Mouse (Mus musculus): ENCODE measurements at regions not wholly inside any gene's neighbourhood (a gene's known extent, or its start where the extent isn't known, plus 50 kb on each side); places are given as distances from the start of the nearest gene placed in this dataset.

DNA sequence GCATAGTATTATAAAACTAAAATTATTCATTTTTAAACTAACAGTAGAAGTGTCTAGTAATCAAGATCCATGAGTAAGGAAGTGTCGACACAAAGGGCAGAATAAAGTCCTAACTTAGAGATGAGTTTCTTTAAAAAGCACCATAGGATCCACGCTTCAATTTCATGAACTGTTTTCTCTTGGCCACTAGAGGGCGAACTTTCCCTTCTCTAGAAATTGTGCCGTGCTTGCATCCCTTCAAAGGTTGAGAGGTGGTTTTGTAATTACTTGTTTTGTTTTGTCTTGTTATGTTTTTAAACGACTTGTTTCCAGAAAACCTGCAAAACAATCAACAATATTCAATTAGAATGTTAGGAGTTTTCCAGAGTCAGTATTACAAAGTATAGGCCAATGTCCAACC lies 253.8 kb downstream of the Pax3 start:
- no peak for DNase-seq (ENCODE audit: low spot score in 2 of 2)

DNA sequence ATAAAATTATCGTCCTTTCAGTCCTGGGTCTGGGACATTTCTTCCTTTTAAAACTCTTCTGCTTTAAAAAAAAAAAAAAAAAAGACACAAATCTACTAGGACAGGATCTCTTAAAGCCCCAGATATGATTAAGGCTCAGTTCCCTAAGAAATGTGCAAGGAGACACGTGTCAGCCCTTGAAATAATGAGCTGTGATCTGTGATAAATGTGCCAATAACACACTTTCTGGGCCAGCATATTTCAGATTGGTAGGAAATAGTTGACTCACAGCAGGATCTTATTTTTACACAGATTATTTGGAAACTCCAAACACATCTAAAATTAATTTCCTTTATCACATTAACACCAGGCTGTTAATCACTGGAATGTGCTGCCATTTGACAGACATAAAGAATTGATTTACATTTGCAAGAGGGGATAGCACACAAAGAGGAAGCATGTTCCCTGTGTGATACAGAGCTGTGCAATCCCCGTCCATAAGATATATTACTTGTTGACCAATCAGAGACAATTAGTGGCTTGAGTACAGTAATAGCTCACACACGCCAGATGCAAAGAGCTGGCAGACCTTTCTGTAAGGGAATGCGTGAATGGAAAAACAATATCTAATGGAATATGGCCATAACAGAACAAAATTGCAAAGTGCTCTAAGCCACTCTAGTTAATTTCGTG lies 263.7 kb downstream of the Pax3 start:
- no peak for DNase-seq (ENCODE audit: low spot score in 2 of 2)

DNA sequence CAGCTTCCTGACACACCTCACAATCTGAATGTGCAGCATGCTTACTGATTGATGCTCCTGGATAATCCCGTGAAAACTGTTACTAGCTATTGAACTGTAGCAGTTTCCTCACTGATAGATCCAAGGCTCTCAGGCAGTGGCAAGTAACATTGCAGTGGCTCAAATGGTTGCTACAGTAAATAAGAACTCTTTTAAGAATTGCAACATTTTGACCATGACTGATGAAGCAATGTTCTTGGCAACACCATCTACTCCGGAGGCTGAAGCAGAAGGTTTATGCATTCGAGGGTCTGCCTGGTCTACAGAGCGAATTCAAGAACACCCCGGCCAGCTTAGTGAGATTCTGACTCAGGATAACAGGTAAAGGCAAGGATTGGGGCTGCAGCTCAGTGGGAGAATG lies 264.7 kb downstream of the Pax3 start:
- no peak for DNase-seq (ENCODE audit: low spot score in 2 of 2)

DNA sequence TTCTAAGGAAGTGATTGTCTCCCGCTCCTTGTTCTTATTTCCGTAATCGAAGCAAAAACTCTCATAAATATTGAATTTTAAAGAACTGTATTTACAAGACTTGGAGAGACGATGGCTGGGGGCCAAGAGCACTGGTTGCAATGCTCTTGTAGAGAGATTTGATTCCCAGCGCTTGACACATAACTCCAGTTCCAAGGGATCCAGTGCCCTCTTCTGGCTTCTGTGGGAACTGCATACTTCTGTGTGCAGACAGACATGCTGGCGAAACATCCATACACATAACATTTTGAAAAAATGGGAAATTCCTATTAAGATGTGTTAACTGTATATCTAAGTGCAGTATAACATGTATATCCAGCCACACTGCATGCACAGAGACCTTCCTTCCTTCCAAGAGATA lies 266.3 kb downstream of the Pax3 start:
- no peak for DNase-seq (ENCODE audit: low spot score in 2 of 2)

DNA sequence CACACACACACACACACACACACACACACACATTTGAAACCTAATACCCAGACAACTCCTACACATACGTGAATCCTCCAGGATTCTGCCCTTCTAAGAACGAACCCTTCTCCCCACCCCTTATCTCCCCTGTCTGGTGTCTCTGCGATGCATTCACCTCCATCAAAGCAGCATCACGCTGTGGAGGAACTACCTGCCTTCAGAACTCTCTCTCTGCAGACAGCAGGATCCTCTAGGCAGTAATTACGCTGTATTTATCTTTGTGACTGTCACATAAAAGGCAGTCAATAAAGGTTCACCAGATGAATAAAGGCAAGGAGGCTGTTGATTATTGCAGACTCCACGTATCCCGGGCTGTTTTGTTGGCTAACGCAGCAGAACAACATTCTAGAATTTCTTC lies 267.4 kb downstream of the Pax3 start:
- no peak for DNase-seq (ENCODE audit: low spot score in 2 of 2)

DNA sequence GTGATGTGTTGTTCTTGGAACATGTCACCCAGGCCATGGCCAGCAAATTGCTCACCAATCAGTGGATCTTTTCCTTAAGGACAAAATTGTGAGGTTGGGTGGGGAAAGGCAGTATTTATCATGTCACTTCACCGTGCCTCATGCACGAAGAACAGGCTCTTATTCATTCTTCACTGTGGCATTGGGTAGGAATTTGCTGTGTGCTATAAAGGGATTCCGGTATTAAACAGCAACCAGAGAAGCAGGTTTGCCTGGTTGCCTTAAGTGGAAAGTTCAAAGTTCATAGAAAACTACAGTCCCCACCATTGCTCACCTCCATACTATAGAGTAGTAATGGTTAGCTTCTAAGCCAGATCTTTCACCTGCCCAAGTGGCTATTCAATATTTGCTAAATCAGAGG lies 270.8 kb downstream of the Pax3 start:
- no peak for DNase-seq (ENCODE audit: low spot score in 2 of 2)

DNA sequence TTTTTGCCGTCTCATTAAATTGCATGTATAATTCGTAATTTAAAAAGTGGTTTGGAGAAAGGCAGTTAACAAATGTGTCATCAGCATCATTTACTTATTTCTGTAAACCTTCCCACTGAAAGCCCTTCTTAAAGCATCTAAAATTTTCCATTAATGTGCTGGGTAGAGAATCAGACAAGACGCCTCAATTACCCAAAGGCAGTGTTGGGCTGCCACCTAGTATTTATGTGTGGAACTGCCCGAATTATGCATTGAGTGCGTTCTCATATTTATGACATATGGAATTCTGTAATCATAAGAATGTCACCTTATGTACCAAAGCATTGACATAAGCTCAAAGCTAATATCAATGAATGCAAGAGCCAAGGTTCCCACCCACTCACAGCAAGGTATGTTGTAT lies 300.7 kb downstream of the Pax3 start:
- DNase-seq (ENCODE audit: low spot score in 2 of 2) = no peak

DNA sequence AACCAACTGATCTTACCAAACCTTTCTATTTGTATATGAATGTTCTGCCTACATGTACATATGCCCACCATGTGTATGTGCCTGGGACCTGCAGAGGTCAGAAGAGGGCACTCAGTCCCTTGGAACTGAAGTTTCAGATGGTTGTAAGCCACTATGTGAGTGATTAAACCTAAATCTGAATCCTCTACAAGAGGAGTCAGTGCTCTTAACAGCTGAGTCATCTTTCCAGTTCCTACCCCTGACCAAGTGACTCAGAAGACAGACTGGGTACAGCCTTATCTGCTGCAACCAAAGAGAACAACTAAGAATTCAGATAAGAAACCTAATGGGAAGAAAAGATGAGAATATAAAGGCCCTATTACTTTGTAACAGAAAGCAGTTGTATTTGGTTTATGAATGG lies 317.9 kb downstream of the Pax3 start:
- no peak for DNase-seq (ENCODE audit: low spot score in 2 of 2)

DNA sequence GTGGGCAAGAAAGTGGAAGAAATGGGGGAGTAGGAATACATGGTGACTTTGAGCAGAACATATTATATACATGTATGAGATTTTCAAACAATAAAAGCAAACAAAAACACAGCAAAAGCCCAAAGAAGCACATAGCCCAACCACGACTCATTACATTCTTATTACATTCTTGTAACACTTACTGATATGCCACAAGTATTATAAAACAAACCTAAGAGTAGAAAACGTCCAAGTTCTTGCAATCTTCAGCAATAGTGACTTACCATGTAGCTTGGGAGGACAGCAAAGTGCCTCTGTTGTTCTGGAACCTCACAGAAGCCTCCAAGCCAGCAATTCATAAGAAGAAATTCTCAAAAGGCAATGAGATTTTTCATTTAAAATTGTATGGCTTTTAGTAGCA lies 326.8 kb downstream of the Pax3 start:
- DNase-seq (ENCODE audit: low spot score in 2 of 2) = no peak

DNA sequence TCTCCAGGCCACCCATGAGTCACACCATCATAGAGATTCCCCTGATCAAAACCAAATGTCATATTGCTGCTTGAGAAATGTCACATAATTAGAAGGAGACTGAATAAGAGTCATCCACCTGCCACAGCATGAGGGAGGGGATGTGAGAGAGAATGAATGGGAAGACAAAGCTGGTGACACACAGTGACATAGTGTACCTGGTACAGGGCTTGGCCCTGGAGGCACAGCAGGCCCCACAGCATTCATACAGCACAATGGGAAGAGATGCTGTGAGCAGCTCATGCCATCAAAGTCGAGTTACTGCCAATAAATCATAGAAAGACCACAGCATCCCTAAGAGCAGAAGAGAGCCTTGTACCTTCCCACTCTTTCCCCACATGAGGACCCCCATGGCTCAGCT lies 327.8 kb downstream of the Pax3 start:
- DNase-seq (ENCODE audit: low spot score in 2 of 2) = no peak

DNA sequence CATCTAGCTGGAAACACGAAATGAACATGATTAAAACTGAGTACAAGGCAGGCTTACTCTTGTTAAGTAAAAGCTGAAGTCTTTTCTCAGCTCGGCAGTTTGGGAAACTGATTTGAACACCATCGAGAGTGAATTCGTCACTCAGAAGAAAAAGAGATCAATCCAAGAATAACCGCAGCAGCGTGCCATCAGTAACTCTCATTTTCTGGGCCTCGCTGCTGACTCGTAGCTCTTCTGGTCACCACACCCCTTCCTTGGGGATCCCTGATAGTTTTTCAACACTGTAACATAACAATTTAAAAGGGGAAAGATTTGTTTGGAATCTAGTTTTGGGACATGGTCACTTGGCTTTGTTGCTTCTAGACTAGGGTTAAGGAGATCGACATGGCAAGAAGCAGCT lies 337.0 kb downstream of the Pax3 start:
- DNase-seq (ENCODE audit: low spot score in 2 of 2) = no peak

DNA sequence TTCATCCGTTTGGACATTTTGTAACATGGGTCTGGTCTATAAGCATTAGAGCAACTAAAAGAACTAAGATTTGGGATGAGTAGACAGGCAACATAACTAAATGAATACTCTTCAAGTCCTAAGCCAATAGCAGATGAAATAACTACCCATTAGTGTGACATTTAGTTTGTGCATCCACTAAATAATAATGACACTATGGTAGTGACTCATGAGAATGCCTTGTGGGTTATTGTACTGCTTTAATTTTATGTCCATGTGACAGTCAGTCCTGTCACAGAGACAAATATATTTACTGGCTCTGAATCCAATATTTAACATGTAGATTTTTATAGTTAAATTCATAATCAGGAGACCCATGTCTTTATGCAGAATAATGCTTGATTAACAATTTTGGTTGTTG lies 339.5 kb upstream of the Epha4 start:
- no peak for DNase-seq (ENCODE audit: low spot score in 2 of 2)

DNA sequence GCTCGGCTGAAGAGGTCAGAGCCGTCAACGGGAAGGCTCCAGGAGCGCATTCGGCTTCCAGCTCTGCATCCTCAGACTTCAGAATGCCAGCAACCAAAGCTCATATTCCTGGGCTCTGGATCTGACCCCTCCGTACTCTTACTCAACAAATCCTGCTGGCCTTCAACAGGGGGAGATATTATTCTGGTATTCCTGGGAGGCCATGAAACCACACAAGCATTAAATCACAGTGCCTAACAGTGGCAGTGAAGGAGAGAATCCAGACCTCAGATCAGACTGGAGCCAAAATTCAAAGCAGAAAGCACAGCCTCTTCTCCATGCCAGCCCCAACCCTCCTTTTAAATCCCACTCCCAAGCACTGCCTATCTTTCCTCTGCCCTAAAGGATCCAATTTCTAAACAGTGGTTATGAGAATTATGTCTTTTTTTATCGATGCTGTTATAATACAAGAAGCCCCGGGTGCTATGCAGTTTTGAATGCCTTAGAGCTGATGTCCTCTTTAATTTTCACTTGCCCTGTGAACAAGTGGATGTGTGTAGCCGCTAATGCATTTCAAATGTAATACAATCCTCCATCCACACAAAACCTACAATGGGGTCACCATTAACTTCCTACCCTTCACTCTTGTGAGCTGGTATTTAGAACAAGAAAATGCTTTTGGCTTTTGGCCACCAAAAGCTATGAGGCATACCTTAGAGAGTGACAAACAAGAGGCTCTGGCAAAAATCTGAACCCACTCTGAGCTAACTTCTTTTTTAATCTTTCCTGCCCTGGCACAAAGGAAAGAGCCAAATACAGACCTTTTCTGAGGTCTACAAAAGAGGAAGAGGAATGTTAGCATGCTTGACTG lies 333.1 kb upstream of the Epha4 start:
- no peak for DNase-seq (ENCODE audit: low spot score in 2 of 2)

DNA sequence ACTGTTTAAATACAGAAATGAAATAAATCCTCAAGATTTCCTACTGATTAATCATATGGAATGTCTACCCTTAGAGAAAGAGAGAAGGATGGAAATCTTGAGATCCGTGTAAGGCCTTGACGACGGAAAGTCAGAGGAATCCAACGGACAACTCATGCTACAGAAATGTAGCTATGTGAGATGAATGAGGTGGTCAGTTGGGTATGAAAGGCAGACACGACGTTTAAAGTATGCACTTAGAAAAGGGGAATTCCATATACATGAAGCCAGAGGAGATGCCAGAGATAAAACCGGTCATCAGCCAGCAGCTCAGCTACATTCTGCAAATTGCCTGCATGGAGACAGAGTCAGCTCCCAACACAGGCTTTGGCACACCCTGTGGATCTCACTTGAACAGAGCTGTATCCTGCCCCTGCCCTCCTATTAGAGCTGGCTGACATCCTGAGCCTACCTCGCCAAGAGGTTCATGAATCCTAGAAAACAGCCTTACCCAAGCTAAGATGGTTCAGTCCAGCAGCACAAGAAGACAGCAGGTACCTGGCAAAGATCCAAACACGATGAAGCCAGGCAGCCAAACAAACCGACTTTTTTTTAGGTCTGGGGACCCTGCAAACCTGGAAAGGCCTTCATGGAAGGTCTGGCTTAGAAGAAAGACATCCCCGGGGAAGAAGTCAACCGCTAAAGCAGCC lies 331.3 kb upstream of the Epha4 start:
- no peak for DNase-seq (ENCODE audit: low spot score in 2 of 2)

DNA sequence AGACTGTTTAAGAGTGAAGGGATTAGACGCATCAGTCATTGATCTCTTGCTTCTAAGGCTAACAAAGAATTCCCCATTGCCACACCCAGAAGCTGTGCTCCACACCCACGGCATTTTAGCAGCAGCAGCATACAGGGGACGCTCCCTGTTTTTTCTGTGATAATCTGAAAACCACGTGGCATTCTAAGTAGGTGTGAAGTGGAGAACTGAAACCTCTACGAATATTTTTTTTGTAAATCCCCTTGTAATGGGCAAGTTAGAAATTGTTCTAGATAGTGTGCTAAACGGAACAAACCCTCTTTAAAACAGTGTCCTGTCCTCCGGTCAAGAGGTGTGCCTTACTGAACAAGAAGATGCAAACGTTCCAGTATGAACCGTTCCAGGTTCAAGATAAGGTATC lies 325.8 kb upstream of the Epha4 start:
- DNase-seq (ENCODE audit: low spot score in 2 of 2) = no peak

DNA sequence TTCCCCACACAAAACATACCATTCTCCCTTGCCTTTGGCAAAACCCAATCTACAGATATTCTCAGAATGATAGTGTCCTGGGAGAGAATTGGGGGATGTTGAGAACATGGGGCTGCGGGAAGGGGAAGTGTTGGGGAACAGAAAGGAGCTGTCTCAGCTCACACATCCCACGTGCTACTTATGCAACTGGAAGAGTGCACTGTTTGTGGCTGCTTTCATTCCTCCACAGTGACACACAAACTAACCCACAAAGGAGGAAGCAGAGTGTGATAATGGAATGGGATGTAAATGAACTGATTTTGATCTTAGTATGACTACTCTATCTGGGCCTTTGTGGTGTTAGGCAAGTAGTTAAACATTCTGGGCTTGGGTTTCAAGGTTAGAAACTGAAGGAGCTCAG lies 317.3 kb upstream of the Epha4 start:
- DNase-seq (ENCODE audit: low spot score in 2 of 2) = no peak

DNA sequence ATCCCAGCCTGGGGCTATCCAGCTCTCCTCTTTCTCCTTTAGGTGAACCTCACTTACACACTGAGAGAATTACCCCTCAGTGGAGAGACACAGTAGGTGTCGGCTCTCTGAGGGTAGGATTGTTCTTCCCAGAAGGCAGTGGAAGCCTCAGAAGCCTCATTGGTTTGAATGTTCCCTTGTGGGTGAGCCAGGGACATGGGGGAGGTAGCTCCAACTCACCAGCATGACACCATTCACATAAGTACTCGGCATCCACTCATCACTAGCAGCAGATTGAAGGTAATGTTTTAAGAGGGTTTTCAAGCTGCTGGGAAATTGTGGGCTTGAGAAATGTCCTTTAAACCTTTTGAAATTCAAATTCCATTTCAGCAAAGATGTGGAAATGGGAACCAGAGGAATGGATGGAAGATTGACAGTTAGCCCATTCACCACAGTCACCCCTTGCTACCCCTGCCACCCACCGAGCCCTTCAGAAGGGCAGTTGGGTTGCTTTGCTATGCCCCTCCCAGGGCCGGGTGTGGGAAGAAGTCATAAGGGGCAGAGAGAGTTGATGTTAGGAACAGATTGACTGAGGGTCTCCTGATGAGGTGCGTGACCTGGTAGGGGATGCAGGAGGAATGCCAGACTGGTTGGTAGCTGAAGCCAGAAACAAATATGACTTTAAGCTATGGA lies 310.0 kb upstream of the Epha4 start:
- DNase-seq (ENCODE audit: low spot score in 2 of 2) = no peak

DNA sequence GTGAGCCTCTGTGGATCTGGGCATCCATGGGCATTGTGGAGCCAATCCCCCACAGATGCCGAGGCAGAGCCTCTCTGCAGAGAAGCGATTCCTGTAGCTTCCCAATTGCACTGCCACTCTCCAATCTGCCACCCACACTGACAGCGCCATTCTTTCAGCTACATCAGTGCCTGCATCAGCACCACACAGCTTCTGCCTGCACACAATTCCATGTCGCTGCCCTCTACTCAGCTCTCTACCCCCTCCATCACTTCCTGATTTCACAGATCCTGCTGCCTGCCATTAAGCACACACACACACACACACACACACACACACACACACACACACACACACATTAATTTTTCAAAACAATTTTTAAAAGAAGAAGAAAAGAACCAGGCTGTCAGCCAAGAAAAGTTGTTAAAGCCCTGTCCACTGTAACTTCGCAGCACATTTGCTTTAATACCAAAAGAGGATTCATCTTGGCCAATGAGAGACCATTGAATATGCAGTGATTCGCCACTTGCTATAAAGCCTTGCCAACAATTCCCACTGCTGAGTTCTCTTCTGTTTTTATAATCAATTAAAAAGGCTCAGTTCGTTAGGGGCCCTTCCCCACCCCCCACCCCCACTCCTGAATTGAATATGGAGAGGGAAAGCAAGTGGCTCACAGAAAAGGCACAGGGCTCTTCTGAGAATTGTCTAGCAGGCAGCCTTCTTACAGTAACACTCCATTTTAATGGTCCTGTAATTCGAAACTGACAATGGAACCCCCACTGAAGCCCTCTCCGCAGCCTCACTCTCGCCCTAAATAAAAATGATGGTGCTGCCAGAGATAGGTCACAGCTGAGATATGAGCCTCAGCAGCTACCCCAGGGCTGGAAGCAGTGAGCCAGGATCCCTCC lies 309.2 kb upstream of the Epha4 start:
- DNase-seq (ENCODE audit: low spot score in 2 of 2) = no peak

DNA sequence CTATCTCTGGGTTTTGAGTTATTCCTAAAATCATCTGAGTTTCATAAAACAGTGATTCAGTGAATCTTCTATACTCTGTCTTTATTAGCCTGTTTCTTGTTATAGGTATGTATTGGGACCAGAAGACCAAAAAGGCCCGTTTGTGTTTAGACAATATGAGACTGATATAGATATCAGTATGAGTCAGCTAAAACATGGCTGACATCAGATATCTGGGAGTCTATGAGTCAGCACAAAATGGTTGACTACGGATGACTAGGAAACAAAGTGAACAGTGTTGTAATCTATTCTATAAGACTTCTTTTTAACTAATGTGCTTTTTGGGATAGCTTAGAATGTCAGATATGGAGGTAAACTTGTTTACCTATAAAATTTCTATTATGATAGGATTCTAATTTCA lies 305.2 kb upstream of the Epha4 start:
- no peak for DNase-seq (ENCODE audit: low spot score in 2 of 2)

DNA sequence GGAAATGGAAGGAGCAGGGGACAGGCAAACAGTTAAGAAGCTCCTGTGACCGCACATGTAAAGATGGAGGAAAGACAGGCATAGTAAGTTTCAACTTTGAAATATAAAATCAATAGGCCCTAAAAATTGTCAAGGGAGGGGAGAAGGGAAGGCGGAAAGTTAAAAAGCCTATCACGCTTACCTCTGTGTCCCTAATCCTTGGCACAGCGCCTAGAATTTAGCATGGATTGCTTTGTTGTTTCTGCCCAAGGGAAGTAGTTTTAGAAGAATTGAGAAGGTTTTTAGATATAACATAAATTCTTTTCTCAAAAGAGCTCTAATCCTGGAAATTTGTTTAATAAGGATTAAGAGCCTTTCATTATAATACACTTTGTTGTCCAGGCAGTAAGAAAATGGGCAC lies 300.6 kb upstream of the Epha4 start:
- no peak for DNase-seq (ENCODE audit: low spot score in 2 of 2)

DNA sequence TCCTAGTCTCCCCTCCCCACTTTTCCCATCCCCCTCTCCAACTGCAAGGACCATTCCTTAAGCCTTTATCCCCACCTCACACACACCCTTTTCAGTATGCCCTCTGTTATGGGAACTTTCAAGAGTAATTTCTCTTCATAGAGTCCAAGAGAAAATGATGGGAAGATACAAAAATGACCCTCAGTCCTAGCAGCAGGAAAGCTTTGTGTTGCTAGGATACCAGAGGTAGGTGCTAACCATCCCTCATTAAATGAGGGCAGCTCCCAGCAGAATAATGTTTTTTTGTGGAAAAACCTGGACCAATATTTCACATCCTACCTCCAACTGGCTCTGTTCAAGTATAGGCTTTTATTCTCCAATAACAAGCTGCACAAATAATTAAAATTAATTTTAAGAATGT lies 296.7 kb upstream of the Epha4 start:
- DNase-seq (ENCODE audit: low spot score in 2 of 2) = no peak
